Mouse (Mus musculus) thymus, adult 2 months (tissue): ENCODE measurements around the gene Cdh4.

Experiments
- CTCF ChIP-seq: fragments of 200-500 bp; IDR thresholded peaks from 2 replicates; pipeline ENCODE4 v1.5.1; 2012; ENCODE audit warnings: mild to moderate bottlenecking, control low read depth, low read length, moderate library complexity, borderline replicate concordance; ENCODE audit not compliant: control insufficient read depth, poor library complexity, insufficient read depth; ENCODE audit errors: extremely low read depth
- POLR2A ChIP-seq: fragments of 200-500 bp; IDR thresholded peaks from 2 replicates; pipeline ENCODE4 v1.6.1; 2012; ENCODE audit warnings: mild to moderate bottlenecking, low read length, control low read depth, moderate library complexity; ENCODE audit not compliant: control insufficient read depth, poor library complexity, insufficient read depth; ENCODE audit errors: extremely low read depth

GRCm38 (mm10) chr2:179488526-179489139 is 46.4 kb downstream of the Cdh4 start:
- TF ChIP-seq CTCF (no peak), POLR2A (no peak)
